Mouse (Mus musculus): ENCODE data around the gene Fkbp3.

Fkbp3 gene

GRCm38 (mm10) chr12:65035839-65036189 is 38.0 kb downstream of the Fkbp3 start:
- no peak for DNase-seq (ENCODE audit: low spot score)

DNA sequence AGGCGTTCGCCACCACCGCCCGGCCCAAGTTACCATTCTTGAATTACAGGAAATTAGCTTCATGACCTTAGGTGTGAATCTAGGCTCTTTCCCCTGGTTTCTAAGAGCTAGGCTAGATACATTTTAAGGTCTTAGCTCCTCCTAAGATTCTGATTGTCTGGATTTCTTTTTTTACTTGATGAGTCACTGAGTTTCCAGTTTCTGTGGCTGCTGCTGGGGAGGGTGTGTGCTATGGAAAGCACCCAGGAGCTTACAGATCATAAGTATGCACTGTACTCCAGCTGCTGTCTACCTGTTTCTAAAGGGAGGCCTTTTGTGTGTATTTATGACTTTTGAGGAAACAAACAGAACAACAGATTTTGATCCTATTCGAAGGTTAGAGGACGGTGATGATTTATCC is 51.0 kb downstream of the Fkbp3 start:
- no peak for DNase-seq (ENCODE audit: low spot score)

All from testis, postnatal 14 days (tissue).